ENCODE assay signal across 8 mouse cellular contexts in genomic region chr19:5809712-5810089, GRCm38 (mm10). TPM values are rescaled to one million over a fixed set of nuclear protein-coding genes. Genes with fewer than 3 reads are reported as not detected.
DNase-seq lines count a peak whose midpoint lies in the region; ATAC-seq and TF ChIP-seq lines count a peak whose summit lies in the region.

No protein-coding gene starts in this region.

- H3K9ac ChIP-seq in forebrain, embryonic 16.5 days (replicated peaks; ENCODE audit: low read depth, low read length): no peak overlapping the region
- H3K9ac ChIP-seq in liver, embryonic 15.5 days: no peak overlapping the region

- ATAC-seq in forebrain, embryonic 16.5 days: no peak
- ATAC-seq in liver, embryonic 15.5 days (ENCODE audit: insufficient read depth): no peak

- no peak for DNase-seq in cerebellum, adult 2 months
- DNase-seq in cerebellum, adult 9-10 months: no peak
- no peak for DNase-seq in urinary bladder, postnatal 10 days (ENCODE audit: low spot score)
- no peak for DNase-seq in adrenal gland, adult 8-10 months
- DNase-seq in thymus, adult 2 months: no peak

- H3K9me3 ChIP-seq in E14TG2a.4 (ENCODE audit: low read length): no peaks in the 10 kb centered on the region
- H3K9me3 ChIP-seq in forebrain, embryonic 16.5 days (ENCODE audit: control insufficient read depth, low read length): no peaks in the 10 kb centered on the region
- no peaks in the 10 kb centered on the region for H3K9me3 ChIP-seq in liver, embryonic 15.5 days (replicated peaks)

- 70% methylated on average over 7 of the region's 7 CpGs for whole genome bisulfite sequencing in cerebellum, adult 2 months
- WGBS in forebrain, embryonic 16.5 days: 64% methylated on average over 7 of the region's 7 CpGs
- WGBS in liver, embryonic 15.5 days (ENCODE audit: insufficient replicate concordance): 73% methylated on average over 7 of the region's 7 CpGs
- 94% methylated on average over 7 of the region's 7 CpGs for WGBS in thymus, adult 2 months

- no peak for TF ChIP-seq POLR2A in cerebellum, adult 2 months (IDR thresholded peaks at IDR 0.05; ENCODE audit: borderline replicate concordance, insufficient read depth, low read length)
- TF ChIP-seq POLR2A in thymus, adult 2 months (IDR thresholded peaks at IDR 0.05; ENCODE audit: control insufficient read depth, extremely low read depth, insufficient read depth, low read length, poor library complexity): no peak

- peak overlapping the region; percentile 44; the same call in 1 of the 2 replicates for H3K27ac ChIP-seq in cerebellum, adult 2 months (ENCODE audit: insufficient read depth, low read length)
- 0 out of 2 replicates have a peak overlapping the region, but pooled peaks have one; percentile 3 for H3K27ac ChIP-seq in forebrain, embryonic 16.5 days (ENCODE audit: low read length)
- peak overlapping the region; percentile 38; the same call in 1 of the 2 replicates for H3K27ac ChIP-seq in liver, embryonic 15.5 days (replicated peaks)
- H3K27ac ChIP-seq in thymus, adult 2 months (ENCODE audit: control insufficient read depth, insufficient read depth, low read length): no peak overlapping the region

- no peaks in the 10 kb centered on the region for H3K27me3 ChIP-seq in cerebellum, adult 2 months (ENCODE audit: control insufficient read depth, insufficient read depth, low read length)
- H3K27me3 ChIP-seq in E14TG2a.4 (ENCODE audit: insufficient read depth, low read length): no peaks in the 10 kb centered on the region
- H3K27me3 ChIP-seq in forebrain, embryonic 16.5 days (replicated peaks; ENCODE audit: control insufficient read depth, insufficient read depth, low read length): no peaks in the 10 kb centered on the region
- no peaks in the 10 kb centered on the region; the same call in 1 of the 2 replicates for H3K27me3 ChIP-seq in liver, embryonic 15.5 days
- no peaks in the 10 kb centered on the region for H3K27me3 ChIP-seq in thymus, adult 2 months (ENCODE audit: control insufficient read depth, insufficient read depth, low read length)

- no peak overlapping the region for H3K4me3 ChIP-seq in cerebellum, adult 2 months (replicated peaks; ENCODE audit: insufficient read depth, low read depth, low read length)
- peak overlapping the region; percentile 65 for H3K4me3 ChIP-seq in E14TG2a.4 (replicated peaks; ENCODE audit: low read length)
- H3K4me3 ChIP-seq in forebrain, embryonic 16.5 days (replicated peaks; ENCODE audit: low read length): no peak overlapping the region
- H3K4me3 ChIP-seq in liver, embryonic 15.5 days (replicated peaks): no peak overlapping the region
- H3K4me3 ChIP-seq in thymus, adult 2 months (ENCODE audit: control insufficient read depth, insufficient read depth, low read length): no peak overlapping the region

- H3K4me1 ChIP-seq in cerebellum, adult 2 months (ENCODE audit: control insufficient read depth, insufficient read depth, low read length): peaks cover 30% of the 10 kb centered on the region
- peaks cover 94% of the 10 kb centered on the region for H3K4me1 ChIP-seq in E14TG2a.4 (replicated peaks; ENCODE audit: low read depth, low read length)
- H3K4me1 ChIP-seq in forebrain, embryonic 16.5 days (replicated peaks; ENCODE audit: control insufficient read depth, insufficient read depth, low read length): peaks cover 48% of the 10 kb centered on the region
- peaks cover 67% of the 10 kb centered on the region for H3K4me1 ChIP-seq in liver, embryonic 15.5 days (replicated peaks)
- peaks cover 41% of the 10 kb centered on the region for H3K4me1 ChIP-seq in thymus, adult 2 months (replicated peaks; ENCODE audit: control insufficient read depth, insufficient read depth, low read length)

- H3K36me3 ChIP-seq in E14TG2a.4 (ENCODE audit: insufficient read depth, low read length): no peaks in the 10 kb centered on the region
- no peaks in the 10 kb centered on the region for H3K36me3 ChIP-seq in forebrain, embryonic 16.5 days (ENCODE audit: control insufficient read depth, insufficient read depth)
- H3K36me3 ChIP-seq in liver, embryonic 15.5 days (replicated peaks): no peaks in the 10 kb centered on the region
- no peaks in the 10 kb centered on the region for H3K36me3 ChIP-seq in thymus, adult 2 months (ENCODE audit: control insufficient read depth, insufficient read depth, low read length)

- no peak for TF ChIP-seq CTCF in cerebellum, adult 2 months (IDR thresholded peaks at IDR 0.05; ENCODE audit: borderline replicate concordance, insufficient read depth, low read depth, low read length)
- no peak for TF ChIP-seq CTCF in E14TG2a.4 (conservative IDR thresholded peaks at IDR 0.05; ENCODE audit: low read length)
- no peak for TF ChIP-seq CTCF in thymus, adult 2 months (IDR thresholded peaks at IDR 0.05; ENCODE audit: borderline replicate concordance, control insufficient read depth, extremely low read depth, insufficient read depth, low read length, poor library complexity)

- H3K4me2 ChIP-seq in forebrain, embryonic 16.5 days (ENCODE audit: low read length): no peak overlapping the region
- no peak overlapping the region for H3K4me2 ChIP-seq in liver, embryonic 15.5 days

RNA-seq across cellular contexts. Expression of gene Scyl1, which starts 38.5 kb away (rescaled TPM):
- 158 and 170 TPM in 2 replicates for polyA plus RNA-seq in cerebellum, adult 2 months (2012; rRNA removed)
- 66.2 and 79.4 TPM in 2 replicates for polyA plus RNA-seq in forebrain, embryonic 16.5 days (2015; fragmentation: Nextera tagmentation; extraction: Ambion mirVana)
- polyA plus RNA-seq in liver, embryonic 15.5 days (2015; fragmentation: Nextera tagmentation; extraction: Ambion mirVana): 21.1 and 24.4 TPM in 2 replicates
- total RNA-seq in adrenal gland, adult 8-10 months (2022): 100 to 1,000 TPM; 112 to 147 (median 124) TPM
- 107 and 113 TPM in 2 replicates for polyA plus RNA-seq in thymus, adult 2 months (2012; rRNA removed)
